Mouse (Mus musculus): ENCODE measurements around the gene Tchp. TPM values are rescaled to one million over a fixed set of nuclear protein-coding genes. Genes with fewer than 3 reads are reported as not detected.
A peak's percentile ranks its signal among the peaks of the same experiment; 100 is the strongest.

Gene Tchp
- polyA plus RNA-seq, 1 experiment from 2014 or later = 14.8 TPM

- Histone ChIP-seq H3K36me3 (ENCODE audit: insufficient read depth) (peaks cover 5% of the 10 kb centered on the region; the same call in 1 of the 2 replicates), H3K4me1 (ENCODE audit: insufficient read depth) (no peaks in the 10 kb centered on the region), H3K9me3 (ENCODE audit: low read depth, low read length) (no peaks in the 10 kb centered on the region), H3K4me3 (ENCODE audit: low read depth, low read length) (no peak overlapping the region), H3K27me3 (ENCODE audit: insufficient read depth, low read length) (no peaks in the 10 kb centered on the region), H3K4me2 (no peak overlapping the region), H3K9ac (no peak overlapping the region), H3K27ac (ENCODE audit: low read depth) (no peak overlapping the region)
- ATAC-seq (ENCODE audit: insufficient read depth) (no peak), DNase-seq (no peak)
- TF ChIP-seq CTCF (IDR thresholded peaks at IDR 0.05; ENCODE audit: low read depth) = no peak
- WGBS = 93% methylated on average over 5 of the region's 5 CpGs
Measured at GRCm38 (mm10) chr5:114669014-114669413, 38.5 kb upstream of the Tchp start.

DNA sequence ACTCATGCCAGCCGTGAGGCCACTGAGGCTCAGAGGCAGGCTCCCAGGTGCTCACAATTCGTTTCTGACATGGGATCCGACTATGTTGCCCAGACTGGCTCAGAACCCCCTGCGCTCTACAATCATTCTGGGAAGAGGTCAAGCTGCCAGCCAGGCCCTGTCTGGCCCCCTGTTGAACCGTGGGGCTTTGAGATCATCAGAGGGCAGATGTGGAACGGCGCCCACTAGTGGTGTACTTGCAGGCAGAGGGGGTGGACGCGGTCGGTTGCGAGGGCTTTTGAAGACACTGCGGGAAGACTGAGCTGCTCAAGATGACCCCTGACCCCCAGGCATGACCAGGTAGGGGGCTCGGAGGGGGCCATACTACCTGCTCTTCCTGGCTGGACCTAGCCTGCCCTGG is 34.4 kb upstream of the Tchp start:
- H3K9ac ChIP-seq = no peak overlapping the region
- H3K4me1 ChIP-seq (ENCODE audit: insufficient read depth) = no peaks in the 10 kb centered on the region
- H3K9me3 ChIP-seq (ENCODE audit: low read depth, low read length) = no peaks in the 10 kb centered on the region
- DNase-seq (no peak), ATAC-seq (ENCODE audit: insufficient read depth) (no peak)
- no peak overlapping the region for H3K27ac ChIP-seq (ENCODE audit: low read depth)
- 84% methylated on average over 13 of the region's 13 CpGs for WGBS
- no peaks in the 10 kb centered on the region for H3K27me3 ChIP-seq (ENCODE audit: insufficient read depth, low read length)
- no peak overlapping the region for H3K4me3 ChIP-seq (ENCODE audit: low read depth, low read length)
- H3K4me2 ChIP-seq = no peak overlapping the region
- peak; percentile 23; the same call in 1 of the 2 replicates for TF ChIP-seq CTCF (IDR thresholded peaks at IDR 0.05; ENCODE audit: low read depth)
- peaks cover 21% of the 10 kb centered on the region; the same call in 1 of the 2 replicates for H3K36me3 ChIP-seq (ENCODE audit: insufficient read depth)

- Histone ChIP-seq H3K9ac (no peak overlapping the region), H3K4me1 (ENCODE audit: insufficient read depth) (no peaks in the 10 kb centered on the region), H3K9me3 (ENCODE audit: low read depth, low read length) (no peaks in the 10 kb centered on the region), H3K27ac (ENCODE audit: low read depth) (no peak overlapping the region), H3K27me3 (ENCODE audit: insufficient read depth, low read length) (no peaks in the 10 kb centered on the region), H3K36me3 (ENCODE audit: insufficient read depth) (peaks cover 21% of the 10 kb centered on the region; the same call in 1 of the 2 replicates), H3K4me2 (no peak overlapping the region), H3K4me3 (ENCODE audit: low read depth, low read length) (no peak overlapping the region)
- WGBS = 80% methylated on average over 8 of the region's 8 CpGs
- ATAC-seq (ENCODE audit: insufficient read depth) (no peak), DNase-seq (no peak)
- TF ChIP-seq CTCF (IDR thresholded peaks at IDR 0.05; ENCODE audit: low read depth) = no peak
Measured at GRCm38 (mm10) chr5:114674594-114674993, 33.0 kb upstream of the Tchp start.

DNA sequence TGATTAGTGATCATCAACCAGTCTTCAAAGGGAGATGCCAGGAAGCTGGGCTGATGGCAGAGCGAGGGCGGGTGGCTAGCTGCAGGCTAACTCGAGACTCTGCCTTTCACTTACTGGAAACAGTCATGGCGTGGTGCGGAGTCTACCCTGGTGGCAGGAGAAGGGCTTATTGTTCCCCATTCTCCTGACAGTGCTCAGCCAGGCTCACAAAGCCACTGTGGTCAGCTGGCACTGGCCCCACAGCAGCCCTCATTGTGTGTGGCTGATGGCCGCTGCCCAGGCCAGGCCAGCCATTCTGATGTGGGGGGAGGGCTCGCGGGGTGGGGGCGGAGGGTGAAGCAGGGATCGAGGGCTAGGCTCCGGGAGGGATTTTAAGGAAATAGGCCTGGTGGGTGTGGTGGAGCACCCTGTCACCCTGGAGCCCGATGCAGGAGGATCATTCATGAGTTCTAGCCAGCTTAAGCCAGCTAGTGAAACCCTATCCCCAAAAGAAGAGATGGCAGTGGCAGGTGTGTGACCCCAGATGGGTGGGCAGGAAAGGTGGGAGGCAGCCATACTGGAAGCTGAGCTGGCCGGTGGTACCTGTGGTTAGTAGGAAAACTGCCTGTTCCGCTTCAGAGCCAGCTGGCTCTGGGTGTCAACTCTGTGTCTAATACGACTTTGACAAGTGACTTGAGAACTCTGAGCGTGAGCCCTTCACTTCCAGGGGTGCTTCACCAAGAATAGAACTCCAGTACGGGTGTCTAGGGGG is 27.5 kb upstream of the Tchp start:
- H3K27me3 ChIP-seq (ENCODE audit: insufficient read depth, low read length) = no peaks in the 10 kb centered on the region
- TF ChIP-seq CTCF (IDR thresholded peaks at IDR 0.05; ENCODE audit: low read depth) = no peak
- H3K4me2 ChIP-seq = no peak overlapping the region
- ATAC-seq (ENCODE audit: insufficient read depth) (no peak), DNase-seq (no peak)
- 0 out of 2 replicates have a peak, but pooled peaks cover 12% of the 10 kb centered on the region for H3K36me3 ChIP-seq (ENCODE audit: insufficient read depth)
- H3K27ac ChIP-seq (ENCODE audit: low read depth) = 0 out of 2 replicates have a peak overlapping the region, but pooled peaks have one; percentile 12
- no peak overlapping the region for H3K4me3 ChIP-seq (ENCODE audit: low read depth, low read length)
- no peak overlapping the region for H3K9ac ChIP-seq
- WGBS = 66% methylated on average over 17 of the region's 17 CpGs
- no peaks in the 10 kb centered on the region for H3K9me3 ChIP-seq (ENCODE audit: low read depth, low read length)
- H3K4me1 ChIP-seq (ENCODE audit: insufficient read depth) = peaks cover 3% of the 10 kb centered on the region; the same call in 1 of the 2 replicates

GRCm38 (mm10) chr5:114680676-114681285 is 26.8 kb upstream of the Tchp start:
- H3K4me3 ChIP-seq (ENCODE audit: low read depth, low read length) = no peak overlapping the region
- H3K4me1 ChIP-seq (ENCODE audit: insufficient read depth) = peaks cover 3% of the 10 kb centered on the region; the same call in 1 of the 2 replicates
- H3K9me3 ChIP-seq (ENCODE audit: low read depth, low read length) = no peaks in the 10 kb centered on the region
- H3K27ac ChIP-seq (ENCODE audit: low read depth) = peak overlapping the region; percentile 15; the same call in 1 of the 2 replicates
- no peaks in the 10 kb centered on the region for H3K27me3 ChIP-seq (ENCODE audit: insufficient read depth, low read length)
- H3K36me3 ChIP-seq (ENCODE audit: insufficient read depth) = 0 out of 2 replicates have a peak, but pooled peaks cover 12% of the 10 kb centered on the region
- WGBS = 52% methylated on average over 19 of the region's 19 CpGs
- no peak for TF ChIP-seq CTCF (IDR thresholded peaks at IDR 0.05; ENCODE audit: low read depth)
- H3K9ac ChIP-seq = no peak overlapping the region
- DNase-seq = peak; percentile 33
- ATAC-seq (ENCODE audit: insufficient read depth) = no peak
- no peak overlapping the region for H3K4me2 ChIP-seq

DNA sequence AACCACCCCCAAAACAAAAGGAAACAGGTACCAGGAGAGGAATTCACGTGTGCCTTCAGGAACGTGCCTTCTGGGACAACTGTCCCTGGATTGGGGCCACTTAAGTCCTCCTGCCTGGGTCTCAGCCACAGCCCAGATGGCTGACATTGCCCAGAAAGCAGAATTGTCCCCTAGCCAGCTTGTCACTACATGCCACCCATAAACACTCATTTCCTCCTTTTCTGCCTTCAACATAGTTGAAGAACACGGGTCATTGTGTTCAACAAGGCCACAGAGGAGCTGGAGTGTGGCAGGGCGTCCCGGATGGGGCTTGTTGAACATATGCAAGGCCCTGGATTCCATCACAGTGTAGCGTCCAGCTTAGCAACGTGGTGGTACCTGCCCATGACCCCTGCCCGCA is 25.8 kb upstream of the Tchp start:
- Histone ChIP-seq H3K36me3 (ENCODE audit: insufficient read depth) (0 out of 2 replicates have a peak, but pooled peaks cover 6% of the 10 kb centered on the region), H3K9me3 (ENCODE audit: low read depth, low read length) (no peaks in the 10 kb centered on the region), H3K4me1 (ENCODE audit: insufficient read depth) (peaks cover 3% of the 10 kb centered on the region; the same call in 1 of the 2 replicates), H3K9ac (no peak overlapping the region), H3K27ac (ENCODE audit: low read depth) (peak overlapping the region; percentile 15; the same call in 1 of the 2 replicates), H3K4me2 (no peak overlapping the region), H3K4me3 (ENCODE audit: low read depth, low read length) (no peak overlapping the region), H3K27me3 (ENCODE audit: insufficient read depth, low read length) (no peaks in the 10 kb centered on the region)
- no peak for ATAC-seq (ENCODE audit: insufficient read depth)
- WGBS = 59% methylated on average over 8 of the region's 8 CpGs
- TF ChIP-seq CTCF (IDR thresholded peaks at IDR 0.05; ENCODE audit: low read depth) = no peak
- DNase-seq = peak; percentile 50

GRCm38 (mm10) chr5:114685986-114686385 is 21.6 kb upstream of the Tchp start:
- Histone ChIP-seq H3K27ac (ENCODE audit: low read depth) (no peak overlapping the region), H3K36me3 (ENCODE audit: insufficient read depth) (no peaks in the 10 kb centered on the region), H3K9ac (no peak overlapping the region), H3K4me2 (no peak overlapping the region), H3K27me3 (ENCODE audit: insufficient read depth, low read length) (no peaks in the 10 kb centered on the region), H3K4me1 (ENCODE audit: insufficient read depth) (peaks cover 8% of the 10 kb centered on the region; the same call in 1 of the 2 replicates), H3K4me3 (ENCODE audit: low read depth, low read length) (no peak overlapping the region), H3K9me3 (ENCODE audit: low read depth, low read length) (no peaks in the 10 kb centered on the region)
- ATAC-seq (ENCODE audit: insufficient read depth) = no peak
- no peak for DNase-seq
- 84% methylated on average over 5 of the region's 5 CpGs for WGBS
- TF ChIP-seq CTCF (IDR thresholded peaks at IDR 0.05; ENCODE audit: low read depth) = no peak

Measured in lung, embryonic 14.5 days (tissue).